Mouse (Mus musculus) neural tube, embryonic 15.5 days (tissue): Measurements from ENCODE around the gene Irs2. TPM values are rescaled to one million over a fixed set of nuclear protein-coding genes. Genes with fewer than 3 reads are reported as not detected.

Source experiments
- ATAC-seq: fragments of 200-750 bp; cut with Nextera tagmentation; 2 replicates; pipeline ENCODE4 v1.8.0; 2017; ENCODE audit warnings: mild to moderate bottlenecking, moderate TSS enrichment, moderate library complexity; ENCODE audit not compliant: low FRiP score
- H3K27ac ChIP-seq: fragments of 300-500 bp; sonication (generic); replicated peaks from 2 replicates; pipeline ENCODE4 v1.5.1; 2015; ENCODE audit warnings: mild to moderate bottlenecking, inconsistent platforms
- H3K27me3 ChIP-seq: fragments of 300-500 bp; sonication (generic); replicated peaks from 2 replicates; pipeline ENCODE4 v1.6.1; 2015; ENCODE audit warnings: inconsistent platforms
- H3K36me3 ChIP-seq: fragments of 300-500 bp; sonication (generic); 2 replicates; pipeline ENCODE4 v1.6.1; 2015; ENCODE audit warnings: inconsistent platforms
- H3K4me1 ChIP-seq: fragments of 300-500 bp; sonication (generic); 2 replicates; pipeline ENCODE4 v1.6.1; 2015; ENCODE audit warnings: inconsistent platforms
- H3K4me2 ChIP-seq: fragments of 300-500 bp; sonication (generic); 2 replicates; pipeline ENCODE4 v1.6.1; 2015; ENCODE audit warnings: inconsistent platforms, mild to moderate bottlenecking, moderate library complexity
- H3K4me3 ChIP-seq: fragments of 300-500 bp; sonication (generic); replicated peaks from 2 replicates; pipeline ENCODE4 v1.5.1; 2015; ENCODE audit warnings: mild to moderate bottlenecking, inconsistent platforms
- H3K9ac ChIP-seq: fragments of 300-500 bp; sonication (generic); replicated peaks from 2 replicates; pipeline ENCODE4 v1.6.1; 2015; ENCODE audit warnings: mild to moderate bottlenecking, inconsistent platforms
- H3K9me3 ChIP-seq: fragments of 300-500 bp; sonication (generic); replicated peaks from 2 replicates; pipeline ENCODE4 v1.6.1; 2016; ENCODE audit warnings: inconsistent platforms
- WGBS: fragments of 180-500 bp; shearing (Covaris S2); methylation state at CpG from one replicate; pipeline ENCODE4 v1.1.7; 2015; ENCODE audit warnings: mixed read lengths; 5-methylcytosine and 5-hydroxymethylcytosine counted together
- polyA plus RNA-seq: library from polyadenylated mRNA; unstranded; fragments of >200 nt; fragmentation: Nextera tagmentation; extraction: Ambion mirVana; gene quantifications from 2 replicates; pipeline ENCODE4 v1.2.1, GENCODE M21; 2015

Gene Irs2
- polyA plus RNA-seq, 1 experiment from 2014 or later: 5.2 TPM

DNA sequence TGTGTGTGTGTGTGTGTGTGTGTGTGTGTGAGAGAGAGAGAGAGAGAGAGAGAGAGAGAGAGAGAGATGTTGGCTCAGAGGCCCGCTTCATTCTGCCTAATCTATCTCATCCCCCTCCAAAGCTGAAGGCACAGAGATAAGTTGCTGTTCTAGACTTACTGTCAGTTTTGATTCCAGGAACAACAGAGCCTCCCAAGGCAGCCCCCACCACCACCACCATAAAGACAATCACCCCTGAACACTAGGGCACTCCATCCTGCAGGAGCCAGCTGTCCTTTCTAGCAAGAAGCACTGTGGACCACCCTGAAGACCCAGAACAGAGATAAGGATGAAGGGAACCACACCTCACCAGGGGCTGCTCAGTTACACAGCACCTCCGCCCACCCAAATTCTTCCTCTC, 12.0 kb downstream of the Irs2 start:
- Histone ChIP-seq H3K4me2 (no peak overlapping the region), H3K4me3 (no peak overlapping the region), H3K27ac (no peak overlapping the region), H3K9ac (no peak overlapping the region), H3K9me3 (no peaks in the 10 kb centered on the region), H3K27me3 (no peaks in the 10 kb centered on the region), H3K36me3 (no peaks in the 10 kb centered on the region), H3K4me1 (peaks cover 46% of the 10 kb centered on the region)
- ATAC-seq: no peak
- 97% methylated on average over 2 of the region's 2 CpGs for WGBS

DNA sequence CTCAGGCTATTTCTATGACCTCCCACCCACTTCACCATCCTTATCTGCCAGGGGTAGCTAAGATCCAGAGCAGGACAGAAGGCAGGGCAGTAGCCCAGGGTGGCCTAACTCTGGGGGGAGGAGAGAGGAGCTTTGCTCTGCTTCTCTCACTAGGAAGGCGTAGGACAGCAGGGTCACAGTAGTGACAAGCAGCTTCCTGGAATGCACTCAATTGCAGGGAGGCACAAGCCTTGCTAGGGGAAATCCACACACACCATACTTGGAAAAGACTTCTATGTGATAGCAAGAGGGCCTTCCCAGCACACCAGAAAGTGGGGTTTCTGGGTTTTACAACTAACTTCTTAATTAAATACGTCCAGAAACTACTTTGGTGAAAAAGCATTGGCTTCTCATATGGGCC, 12.5 kb downstream of the Irs2 start:
- no peak overlapping the region for H3K27ac ChIP-seq
- no peak overlapping the region for H3K9ac ChIP-seq
- H3K27me3 ChIP-seq: no peaks in the 10 kb centered on the region
- no peaks in the 10 kb centered on the region for H3K36me3 ChIP-seq
- H3K4me1 ChIP-seq: peaks cover 46% of the 10 kb centered on the region
- no peak overlapping the region for H3K4me2 ChIP-seq
- WGBS: 75% methylated on average over 2 of the region's 2 CpGs
- no peaks in the 10 kb centered on the region for H3K9me3 ChIP-seq
- no peak overlapping the region for H3K4me3 ChIP-seq
- no peak for ATAC-seq

- Histone ChIP-seq H3K9ac (no peak overlapping the region), H3K36me3 (no peaks in the 10 kb centered on the region), H3K27me3 (no peaks in the 10 kb centered on the region), H3K4me3 (no peak overlapping the region), H3K4me2 (no peak overlapping the region), H3K9me3 (no peaks in the 10 kb centered on the region), H3K27ac (no peak overlapping the region), H3K4me1 (peaks cover 43% of the 10 kb centered on the region)
- ATAC-seq: no peak
- 94% methylated on average over 6 of the region's 6 CpGs for WGBS
Measured at GRCm38 (mm10) chr8:10994390-10994954, 13.8 kb downstream of the Irs2 start.

DNA sequence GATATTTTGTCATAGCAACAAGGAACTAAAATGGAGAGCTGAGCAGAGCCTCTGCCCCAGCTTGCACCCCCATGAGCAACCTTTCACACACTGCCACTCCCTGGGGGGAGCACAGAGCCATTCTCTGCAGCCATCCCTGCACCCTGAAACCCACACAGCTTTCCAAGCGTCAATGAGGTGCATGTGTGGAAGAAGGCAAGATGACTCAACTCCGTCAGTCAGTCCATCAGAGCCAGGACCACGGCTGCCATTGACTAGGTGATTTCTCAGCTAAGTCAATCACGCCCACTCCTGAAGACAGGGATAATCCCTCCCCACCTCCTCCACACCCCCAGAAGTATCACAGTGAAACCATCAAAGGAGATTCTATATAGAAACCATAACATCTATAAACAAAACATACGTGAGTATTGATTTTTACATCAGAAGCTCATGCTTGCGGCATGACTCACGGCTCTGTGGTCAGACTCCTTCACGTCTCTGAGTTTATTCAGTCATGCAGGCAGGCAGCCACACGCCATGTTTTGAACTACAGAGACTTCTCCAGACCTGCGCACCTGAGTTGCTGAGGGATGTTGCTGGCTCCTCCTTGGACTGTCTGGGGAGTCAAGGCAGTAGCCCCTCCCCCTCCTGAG, 14.6 kb downstream of the Irs2 start:
- H3K4me3 ChIP-seq: no peak overlapping the region
- H3K4me1 ChIP-seq: peaks cover 43% of the 10 kb centered on the region
- no peaks in the 10 kb centered on the region for H3K36me3 ChIP-seq
- no peak for ATAC-seq
- no peak overlapping the region for H3K27ac ChIP-seq
- no peaks in the 10 kb centered on the region for H3K9me3 ChIP-seq
- H3K27me3 ChIP-seq: no peaks in the 10 kb centered on the region
- no peak overlapping the region for H3K4me2 ChIP-seq
- WGBS: 95% methylated on average over 10 of the region's 10 CpGs
- H3K9ac ChIP-seq: no peak overlapping the region

DNA sequence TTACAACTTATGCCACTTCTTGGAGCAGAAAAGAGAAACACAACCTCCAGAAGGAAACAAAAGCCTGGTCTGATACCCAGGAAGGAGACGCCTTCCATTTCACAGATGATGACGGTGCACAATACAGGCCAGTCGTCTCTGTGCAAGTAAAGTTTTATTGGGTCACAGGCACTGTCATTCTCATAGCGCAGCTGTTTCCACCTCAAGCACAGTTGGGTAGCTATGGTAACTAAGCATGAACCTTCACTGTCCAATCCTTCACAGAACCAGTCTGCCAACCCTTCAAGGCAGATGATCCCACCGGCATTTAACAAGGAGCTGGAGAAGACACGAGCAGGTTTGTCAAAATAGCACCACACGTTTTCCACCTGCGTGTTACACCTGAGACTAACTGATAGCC, 16.2 kb downstream of the Irs2 start:
- no peak for ATAC-seq
- 43% methylated on average over 8 of the region's 8 CpGs for WGBS

GRCm38 (mm10) chr8:10991323-10991722, 16.9 kb downstream of the Irs2 start:
- H3K27me3 ChIP-seq: no peaks in the 10 kb centered on the region
- 44% methylated on average over 2 of the region's 2 CpGs for WGBS
- peaks cover 33% of the 10 kb centered on the region for H3K4me1 ChIP-seq
- no peak overlapping the region for H3K9ac ChIP-seq
- no peak overlapping the region for H3K27ac ChIP-seq
- no peak overlapping the region for H3K4me3 ChIP-seq
- no peak for ATAC-seq
- no peak overlapping the region for H3K4me2 ChIP-seq
- H3K36me3 ChIP-seq: peaks cover 4% of the 10 kb centered on the region
- no peaks in the 10 kb centered on the region for H3K9me3 ChIP-seq

More for the DNA sequence above, 16.2 kb downstream of the Irs2 start:
- no peaks in the 10 kb centered on the region for H3K36me3 ChIP-seq
- no peaks in the 10 kb centered on the region for H3K27me3 ChIP-seq
- H3K4me3 ChIP-seq: no peak overlapping the region
- H3K9ac ChIP-seq: no peak overlapping the region
- no peaks in the 10 kb centered on the region for H3K9me3 ChIP-seq
- H3K4me2 ChIP-seq: no peak overlapping the region
- peaks cover 33% of the 10 kb centered on the region for H3K4me1 ChIP-seq
- H3K27ac ChIP-seq: no peak overlapping the region

DNA sequence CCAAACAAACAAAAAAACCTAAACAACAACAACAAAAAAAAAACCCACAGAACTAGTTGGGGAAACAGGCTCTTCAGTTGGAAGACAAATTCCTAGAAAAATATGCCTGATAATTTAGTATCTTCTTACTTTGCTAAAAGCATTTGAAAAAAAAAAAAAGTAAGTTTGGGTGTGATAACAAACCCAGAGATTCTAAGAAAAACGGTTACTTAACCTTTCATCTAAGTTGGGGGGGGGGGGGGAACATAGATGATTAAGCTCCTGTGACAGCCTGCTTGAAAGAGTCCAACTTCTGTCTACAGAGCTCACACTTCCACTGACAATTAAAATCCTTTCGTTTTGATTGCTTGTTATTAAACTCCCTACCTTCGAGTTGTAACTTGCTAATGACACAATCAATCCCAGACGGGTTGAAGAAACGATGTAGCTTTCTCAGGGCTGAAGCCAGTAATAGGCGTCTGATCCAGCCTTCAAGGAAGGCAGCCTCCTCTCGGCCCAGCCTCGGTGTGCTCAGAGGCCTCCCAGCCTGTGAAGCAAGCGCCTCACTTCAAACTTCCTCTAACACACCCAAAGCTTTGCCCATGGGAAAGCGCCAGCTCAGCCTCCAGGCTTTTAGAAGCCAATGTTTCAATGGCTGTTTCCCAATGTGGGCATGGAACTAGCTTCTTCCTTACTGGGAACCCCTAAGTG, 17.7 kb downstream of the Irs2 start:
- no peaks in the 10 kb centered on the region for H3K27me3 ChIP-seq
- WGBS: 13% methylated on average over 10 of the region's 10 CpGs
- H3K9ac ChIP-seq: no peak overlapping the region
- H3K4me2 ChIP-seq: no peak overlapping the region
- no peak for ATAC-seq
- H3K36me3 ChIP-seq: peaks cover 12% of the 10 kb centered on the region
- no peak overlapping the region for H3K4me3 ChIP-seq
- no peaks in the 10 kb centered on the region for H3K9me3 ChIP-seq
- H3K27ac ChIP-seq: 0 out of 2 replicates have a peak overlapping the region, but pooled peaks have one; percentile 1
- peaks cover 33% of the 10 kb centered on the region for H3K4me1 ChIP-seq

- Histone ChIP-seq H3K4me3 (no peak overlapping the region), H3K4me1 (peaks cover 33% of the 10 kb centered on the region), H3K27ac (no peak overlapping the region), H3K27me3 (no peaks in the 10 kb centered on the region), H3K9ac (no peak overlapping the region), H3K36me3 (peaks cover 16% of the 10 kb centered on the region), H3K4me2 (no peak overlapping the region), H3K9me3 (no peaks in the 10 kb centered on the region)
- no peak for ATAC-seq
- 50% methylated on average over 3 of the region's 3 CpGs for WGBS
Measured at GRCm38 (mm10) chr8:10989946-10990345, 18.3 kb downstream of the Irs2 start.

- 96% methylated on average over 17 of the region's 17 CpGs for WGBS
- Histone ChIP-seq H3K4me1 (peaks cover 24% of the 10 kb centered on the region), H3K4me3 (no peak overlapping the region), H3K27ac (no peak overlapping the region), H3K27me3 (no peaks in the 10 kb centered on the region), H3K9ac (no peak overlapping the region), H3K36me3 (peaks cover 18% of the 10 kb centered on the region), H3K4me2 (no peak overlapping the region), H3K9me3 (no peaks in the 10 kb centered on the region)
- no peak for ATAC-seq
Measured at GRCm38 (mm10) chr8:10986638-10987037, 21.6 kb downstream of the Irs2 start.

DNA sequence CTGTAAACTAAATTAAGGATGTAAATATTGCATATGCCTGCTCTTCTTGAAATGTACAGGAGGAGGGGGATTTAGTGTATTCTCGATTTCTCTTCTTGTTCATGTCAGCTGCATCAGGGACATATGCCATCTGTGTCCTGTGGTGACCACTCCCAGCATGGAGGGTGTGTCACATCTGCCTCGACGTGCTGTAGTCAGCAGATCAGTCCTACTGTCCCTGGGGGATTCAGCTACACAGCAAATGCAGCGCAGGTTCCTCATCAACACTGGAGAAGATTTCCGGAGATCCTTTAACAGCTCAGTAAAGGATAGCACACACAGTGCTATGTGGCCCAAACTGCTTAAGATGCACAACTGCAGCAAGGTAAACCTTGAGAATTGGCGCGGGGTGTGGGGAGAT, 23.2 kb downstream of the Irs2 start:
- H3K36me3 ChIP-seq: peaks cover 18% of the 10 kb centered on the region

DNA sequence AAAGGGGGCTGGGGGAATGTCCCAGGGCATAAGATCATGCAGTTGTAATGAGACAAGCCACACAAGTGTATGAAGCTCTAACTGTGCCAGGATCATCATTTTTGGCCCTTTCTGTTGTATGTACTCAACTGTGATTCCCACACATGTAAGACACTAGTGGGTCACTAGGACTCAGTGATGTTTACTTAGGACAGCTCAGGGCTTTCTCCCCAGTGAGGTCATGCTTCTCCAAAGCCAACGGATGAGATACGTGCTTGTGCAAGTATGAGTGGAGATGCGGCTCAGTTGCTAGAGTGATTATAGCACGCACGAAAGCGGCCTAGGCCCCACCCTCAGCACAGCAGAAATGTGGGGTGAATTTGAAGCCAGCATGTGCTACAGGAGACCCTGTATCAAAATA, 27.4 kb downstream of the Irs2 start:
- Histone ChIP-seq H3K36me3 (peaks cover 9% of the 10 kb centered on the region), H3K27ac (no peak overlapping the region), H3K4me2 (no peak overlapping the region), H3K4me3 (no peak overlapping the region), H3K27me3 (no peaks in the 10 kb centered on the region), H3K9ac (no peak overlapping the region), H3K4me1 (peaks cover 24% of the 10 kb centered on the region), H3K9me3 (no peaks in the 10 kb centered on the region)
- WGBS: 96% methylated on average over 6 of the region's 6 CpGs
- ATAC-seq: no peak

More for the DNA sequence above, 23.2 kb downstream of the Irs2 start:
- Histone ChIP-seq H3K27me3 (no peaks in the 10 kb centered on the region), H3K4me2 (no peak overlapping the region), H3K4me3 (no peak overlapping the region), H3K4me1 (peaks cover 12% of the 10 kb centered on the region), H3K9me3 (no peaks in the 10 kb centered on the region), H3K27ac (no peak overlapping the region), H3K9ac (no peak overlapping the region)
- 55% methylated on average over 7 of the region's 7 CpGs for WGBS
- no peak for ATAC-seq

DNA sequence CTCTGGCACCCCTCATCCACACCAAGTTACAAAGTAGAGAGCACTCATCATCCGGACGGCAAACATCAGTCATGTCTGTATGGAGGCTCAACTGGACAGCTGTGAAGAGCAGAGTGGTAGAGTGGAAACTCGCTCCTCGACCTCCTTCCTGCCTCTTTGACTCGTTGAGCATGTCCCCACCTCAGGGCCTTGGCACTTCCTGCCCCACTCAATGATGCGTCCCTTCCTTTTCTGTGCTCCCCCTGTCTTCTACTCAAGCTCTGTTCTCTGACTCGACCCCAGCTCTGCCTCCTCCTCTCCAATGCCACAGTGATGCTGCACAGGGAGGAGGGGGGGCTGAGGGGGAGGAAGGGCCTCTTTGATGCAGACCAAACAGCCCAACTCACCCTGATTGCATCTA, 28.3 kb downstream of the Irs2 start:
- no peak overlapping the region for H3K4me2 ChIP-seq
- 0 out of 2 replicates have a peak, but pooled peaks cover 2% of the 10 kb centered on the region for H3K36me3 ChIP-seq
- H3K9ac ChIP-seq: no peak overlapping the region
- ATAC-seq: no peak
- WGBS: 67% methylated on average over 7 of the region's 7 CpGs
- no peak overlapping the region for H3K27ac ChIP-seq
- peaks cover 24% of the 10 kb centered on the region for H3K4me1 ChIP-seq
- H3K27me3 ChIP-seq: no peaks in the 10 kb centered on the region
- no peaks in the 10 kb centered on the region for H3K9me3 ChIP-seq
- H3K4me3 ChIP-seq: no peak overlapping the region
